Mouse (Mus musculus): ENCODE measurements around the gene Arhgef39. TPM values are rescaled to one million over a fixed set of nuclear protein-coding genes. Genes with fewer than 3 reads are reported as not detected.
A peak's percentile ranks its signal among the peaks of the same experiment; 100 is the strongest.

Arhgef39 gene
- polyA plus RNA-seq, 1 experiment from 2014 or later: 43.7 TPM

DNA sequence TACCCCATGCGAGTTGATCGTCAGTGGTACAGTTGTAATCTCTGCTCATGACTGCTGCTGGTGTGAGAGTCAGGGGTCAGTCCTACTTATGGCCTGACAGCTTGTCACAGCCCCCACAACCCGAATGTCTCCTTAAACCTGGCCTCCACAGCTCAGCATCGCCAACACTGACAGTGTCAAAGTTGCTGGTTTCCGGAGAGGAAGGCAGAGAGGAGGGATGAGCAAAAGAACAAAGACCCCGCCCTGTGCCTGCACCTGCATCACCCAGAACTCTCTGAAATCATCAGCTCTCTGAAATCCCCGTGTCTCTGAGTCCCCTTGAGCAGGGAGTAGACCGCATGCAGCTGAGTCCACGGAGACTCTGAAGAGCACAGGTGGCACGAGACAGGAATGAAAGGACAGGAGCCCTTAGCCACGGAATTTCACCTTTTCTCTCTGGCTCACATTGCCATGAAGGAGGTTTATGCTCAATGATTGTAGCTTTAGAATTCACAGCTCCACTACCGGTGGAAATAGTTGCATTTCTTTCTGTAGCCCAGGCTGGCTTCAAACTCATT lies 15.9 kb downstream of the Arhgef39 start, which contains the start of gene Sit1:
Gene Sit1, minus strand, starts transcription at position 200 of the 557 bp plus-strand sequence.
- whole genome bisulfite sequencing: 61% methylated on average over 12 of the region's 12 CpGs
- H3K4me1 ChIP-seq (ENCODE audit: control insufficient read depth, insufficient read depth, low read length): no peaks in the 10 kb centered on the region
- H3K27me3 ChIP-seq (ENCODE audit: control insufficient read depth, insufficient read depth, low read length): no peaks in the 10 kb centered on the region
- no peaks in the 10 kb centered on the region for H3K36me3 ChIP-seq (replicated peaks; ENCODE audit: control insufficient read depth, insufficient read depth, low read depth, low read length)
- DNase-seq (ENCODE audit: low spot score) (no peak), ATAC-seq (replicated peaks; ENCODE audit: insufficient number of reproducible peaks, low FRiP score, low TSS enrichment, low read depth) (no peak)
- H3K27ac ChIP-seq (replicated peaks; ENCODE audit: low read depth, low read length): no peak within 1 kb of the TSS
- H3K4me3 ChIP-seq (ENCODE audit: low read depth, low read length): no peak within 1 kb of the TSS
- H3K9me3 ChIP-seq (replicated peaks; ENCODE audit: control insufficient read depth, low read length): no peaks in the 10 kb centered on the region
- H3K4me2 ChIP-seq (ENCODE audit: low read depth, low read length): no peak within 1 kb of the TSS
- H3K9ac ChIP-seq (replicated peaks; ENCODE audit: low read length): no peak within 1 kb of the TSS

DNA sequence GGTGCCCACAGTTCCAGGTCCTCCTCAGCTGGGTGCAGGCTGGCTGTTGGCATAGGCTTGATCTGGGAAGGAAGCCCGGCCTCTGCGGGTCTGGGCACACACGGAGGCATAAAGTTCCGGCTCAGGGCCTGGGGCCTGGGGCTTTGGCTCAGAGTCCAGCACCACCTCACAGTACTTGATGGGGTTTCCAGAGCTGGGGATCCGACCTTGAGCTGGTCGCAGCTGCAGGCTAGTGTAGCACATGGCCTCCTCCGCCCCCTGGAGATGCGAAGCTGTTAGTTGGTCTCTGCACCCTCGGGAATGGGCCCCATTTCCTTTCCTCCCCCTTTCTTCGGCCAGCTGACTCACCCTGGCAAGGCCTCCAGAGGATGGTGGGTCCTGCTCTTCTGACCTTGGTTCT lies 16.9 kb downstream of the Arhgef39 start:
- no peak for ATAC-seq (replicated peaks; ENCODE audit: insufficient number of reproducible peaks, low FRiP score, low TSS enrichment, low read depth)
- H3K27ac ChIP-seq (replicated peaks; ENCODE audit: low read depth, low read length): no peak overlapping the region
- no peaks in the 10 kb centered on the region for H3K27me3 ChIP-seq (ENCODE audit: control insufficient read depth, insufficient read depth, low read length)
- H3K4me2 ChIP-seq (ENCODE audit: low read depth, low read length): no peak overlapping the region
- WGBS: 63% methylated on average over 9 of the region's 10 CpGs
- H3K36me3 ChIP-seq (replicated peaks; ENCODE audit: control insufficient read depth, insufficient read depth, low read depth, low read length): no peaks in the 10 kb centered on the region
- no peaks in the 10 kb centered on the region for H3K4me1 ChIP-seq (ENCODE audit: control insufficient read depth, insufficient read depth, low read length)
- no peak overlapping the region for H3K9ac ChIP-seq (replicated peaks; ENCODE audit: low read length)
- no peaks in the 10 kb centered on the region for H3K9me3 ChIP-seq (replicated peaks; ENCODE audit: control insufficient read depth, low read length)
- no peak for DNase-seq (ENCODE audit: low spot score)
- no peak overlapping the region for H3K4me3 ChIP-seq (ENCODE audit: low read depth, low read length)

DNA sequence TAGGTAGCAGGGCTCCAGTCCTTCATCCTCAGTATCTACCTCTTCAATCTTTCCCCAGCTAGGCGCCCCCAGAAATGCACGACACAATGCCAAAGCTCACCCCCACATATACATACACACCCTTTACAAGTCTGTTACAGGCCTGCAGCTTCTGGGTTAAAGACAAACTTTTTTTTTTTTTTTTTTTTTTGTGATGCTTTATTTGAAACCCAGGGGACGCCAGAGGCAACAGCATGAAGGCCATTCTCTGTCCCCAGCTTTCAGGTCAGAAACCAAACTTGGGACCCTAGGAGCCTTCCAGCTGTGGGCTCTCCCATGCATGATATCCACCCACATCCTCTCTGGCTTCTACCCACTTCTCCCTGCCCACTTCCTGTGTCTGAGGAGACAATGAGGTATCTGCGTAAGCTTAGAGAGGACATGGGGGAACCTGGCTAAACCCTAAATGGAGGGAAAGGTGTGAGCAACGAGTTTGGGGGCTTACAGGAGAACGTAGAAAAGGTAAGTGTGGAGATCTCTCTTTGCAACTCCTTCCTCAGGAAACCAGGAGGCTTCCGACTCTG lies 17.5 kb downstream of the Arhgef39 start:
- ATAC-seq (replicated peaks; ENCODE audit: insufficient number of reproducible peaks, low FRiP score, low TSS enrichment, low read depth) (no peak), DNase-seq (ENCODE audit: low spot score) (no peak)
- Histone ChIP-seq H3K27ac (replicated peaks; ENCODE audit: low read depth, low read length) (no peak overlapping the region), H3K4me3 (ENCODE audit: low read depth, low read length) (no peak overlapping the region), H3K4me1 (ENCODE audit: control insufficient read depth, insufficient read depth, low read length) (no peaks in the 10 kb centered on the region), H3K9ac (replicated peaks; ENCODE audit: low read length) (no peak overlapping the region), H3K9me3 (replicated peaks; ENCODE audit: control insufficient read depth, low read length) (no peaks in the 10 kb centered on the region), H3K27me3 (ENCODE audit: control insufficient read depth, insufficient read depth, low read length) (no peaks in the 10 kb centered on the region), H3K36me3 (replicated peaks; ENCODE audit: control insufficient read depth, insufficient read depth, low read depth, low read length) (no peaks in the 10 kb centered on the region), H3K4me2 (ENCODE audit: low read depth, low read length) (no peak overlapping the region)
- WGBS: 72% methylated on average over 7 of the region's 7 CpGs

DNA sequence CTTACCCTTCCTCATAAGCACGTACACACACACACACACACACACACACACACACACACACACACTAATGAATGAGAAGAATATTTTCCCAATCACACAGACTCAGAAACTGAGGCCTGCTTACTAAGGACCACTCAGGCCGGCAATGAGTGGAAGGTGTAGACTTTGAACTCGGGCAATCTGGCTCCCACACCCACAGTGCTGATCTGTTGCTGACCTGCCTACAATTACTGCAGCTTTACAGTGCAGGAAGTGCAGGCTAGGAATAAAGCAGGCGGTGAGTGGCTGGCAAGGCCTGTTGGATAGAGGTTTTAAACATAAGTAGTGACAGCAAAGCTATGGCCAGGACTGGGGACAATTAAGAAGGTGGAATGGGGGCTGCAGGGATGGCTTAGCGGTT lies 18.5 kb downstream of the Arhgef39 start:
- ATAC-seq (replicated peaks; ENCODE audit: insufficient number of reproducible peaks, low FRiP score, low TSS enrichment, low read depth) (no peak), DNase-seq (ENCODE audit: low spot score) (no peak)
- Histone ChIP-seq H3K9ac (replicated peaks; ENCODE audit: low read length) (no peak overlapping the region), H3K4me1 (ENCODE audit: control insufficient read depth, insufficient read depth, low read length) (no peaks in the 10 kb centered on the region), H3K36me3 (replicated peaks; ENCODE audit: control insufficient read depth, insufficient read depth, low read depth, low read length) (no peaks in the 10 kb centered on the region), H3K27me3 (ENCODE audit: control insufficient read depth, insufficient read depth, low read length) (no peaks in the 10 kb centered on the region), H3K27ac (replicated peaks; ENCODE audit: low read depth, low read length) (no peak overlapping the region), H3K9me3 (replicated peaks; ENCODE audit: control insufficient read depth, low read length) (no peaks in the 10 kb centered on the region), H3K4me3 (ENCODE audit: low read depth, low read length) (no peak overlapping the region), H3K4me2 (ENCODE audit: low read depth, low read length) (no peak overlapping the region)
- 88% methylated on average over 5 of the region's 5 CpGs for WGBS

DNA sequence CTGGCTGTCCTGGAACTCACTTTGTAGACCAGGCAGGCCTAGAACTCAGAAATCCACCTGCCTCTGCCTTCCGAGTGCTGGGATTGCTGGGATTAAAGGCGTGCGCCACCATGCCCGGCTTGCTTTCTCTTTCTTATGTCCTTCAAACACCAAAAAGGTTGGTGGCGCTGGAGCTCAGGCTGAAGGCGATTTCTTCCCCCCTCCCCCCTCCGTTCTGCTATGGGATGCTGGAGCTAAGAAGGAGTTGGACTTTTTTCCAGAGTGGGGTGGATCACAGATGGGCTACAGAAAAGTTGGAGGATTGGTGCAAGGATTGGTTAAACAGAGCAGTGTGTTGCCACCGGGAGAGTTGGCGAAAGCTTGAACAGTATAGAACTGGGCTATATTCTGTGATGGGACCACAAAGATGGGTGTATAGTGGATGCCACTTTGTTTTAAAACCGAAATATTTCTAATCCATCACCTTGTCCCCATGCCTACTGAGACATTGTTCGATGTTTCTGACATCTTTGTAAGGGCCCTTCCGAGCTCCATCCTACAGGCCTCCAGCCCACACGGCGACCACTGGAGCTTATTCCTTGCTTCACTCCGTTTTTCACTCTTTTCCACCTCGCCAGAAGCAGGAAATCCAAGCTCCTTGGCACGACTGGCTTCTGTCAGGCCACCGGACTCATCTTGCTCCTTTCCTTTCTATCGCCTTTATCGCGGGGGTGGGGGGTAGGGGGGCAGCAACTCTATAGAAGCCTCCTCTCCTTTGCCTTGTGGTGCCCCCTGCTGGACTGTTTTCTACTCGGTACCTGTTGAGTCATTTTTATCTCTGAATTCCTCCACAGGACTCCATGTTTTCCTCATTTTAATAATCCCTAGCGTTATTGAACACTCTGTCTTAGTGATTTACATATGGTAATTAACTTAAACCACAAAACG lies 20.3 kb downstream of the Arhgef39 start:
- Histone ChIP-seq H3K9ac (replicated peaks; ENCODE audit: low read length) (no peak overlapping the region), H3K36me3 (replicated peaks; ENCODE audit: control insufficient read depth, insufficient read depth, low read depth, low read length) (no peaks in the 10 kb centered on the region), H3K4me2 (ENCODE audit: low read depth, low read length) (peak overlapping the region; percentile 16; the same call in 1 of the 2 replicates), H3K4me1 (ENCODE audit: control insufficient read depth, insufficient read depth, low read length) (no peaks in the 10 kb centered on the region), H3K4me3 (ENCODE audit: low read depth, low read length) (no peak overlapping the region), H3K27ac (replicated peaks; ENCODE audit: low read depth, low read length) (no peak overlapping the region), H3K27me3 (ENCODE audit: control insufficient read depth, insufficient read depth, low read length) (no peaks in the 10 kb centered on the region), H3K9me3 (replicated peaks; ENCODE audit: control insufficient read depth, low read length) (no peaks in the 10 kb centered on the region)
- DNase-seq (ENCODE audit: low spot score): peak; percentile 87
- WGBS: 46% methylated on average over 24 of the region's 24 CpGs
- no peak for ATAC-seq (replicated peaks; ENCODE audit: insufficient number of reproducible peaks, low FRiP score, low TSS enrichment, low read depth)

DNA sequence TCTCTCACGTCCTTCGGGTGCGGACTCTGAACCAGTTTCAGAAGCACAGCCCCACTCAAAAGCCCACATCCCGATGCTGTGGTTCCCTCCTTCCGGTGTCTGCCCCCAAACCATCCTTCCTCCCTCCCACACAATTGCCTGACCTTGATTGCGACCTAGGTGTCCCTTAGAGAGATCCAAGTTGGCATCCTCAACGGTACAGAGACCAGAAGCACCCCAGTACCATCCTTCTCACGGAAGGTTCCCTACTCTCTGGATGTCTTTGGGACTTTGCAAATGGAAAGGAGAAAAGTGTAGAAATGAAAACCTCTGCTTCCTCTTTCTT lies 21.0 kb downstream of the Arhgef39 start:
- Histone ChIP-seq H3K4me1 (ENCODE audit: control insufficient read depth, insufficient read depth, low read length) (no peaks in the 10 kb centered on the region), H3K9me3 (replicated peaks; ENCODE audit: control insufficient read depth, low read length) (no peaks in the 10 kb centered on the region), H3K4me3 (ENCODE audit: low read depth, low read length) (peak overlapping the region; percentile 10; the same call in 1 of the 2 replicates), H3K36me3 (replicated peaks; ENCODE audit: control insufficient read depth, insufficient read depth, low read depth, low read length) (no peaks in the 10 kb centered on the region), H3K27me3 (ENCODE audit: control insufficient read depth, insufficient read depth, low read length) (no peaks in the 10 kb centered on the region), H3K4me2 (ENCODE audit: low read depth, low read length) (peak overlapping the region; percentile 41), H3K9ac (replicated peaks; ENCODE audit: low read length) (peak overlapping the region; percentile 52), H3K27ac (replicated peaks; ENCODE audit: low read depth, low read length) (no peak overlapping the region)
- 49% methylated on average over 8 of the region's 8 CpGs for WGBS
- ATAC-seq (replicated peaks; ENCODE audit: insufficient number of reproducible peaks, low FRiP score, low TSS enrichment, low read depth) (no peak), DNase-seq (ENCODE audit: low spot score) (no peak)

DNA sequence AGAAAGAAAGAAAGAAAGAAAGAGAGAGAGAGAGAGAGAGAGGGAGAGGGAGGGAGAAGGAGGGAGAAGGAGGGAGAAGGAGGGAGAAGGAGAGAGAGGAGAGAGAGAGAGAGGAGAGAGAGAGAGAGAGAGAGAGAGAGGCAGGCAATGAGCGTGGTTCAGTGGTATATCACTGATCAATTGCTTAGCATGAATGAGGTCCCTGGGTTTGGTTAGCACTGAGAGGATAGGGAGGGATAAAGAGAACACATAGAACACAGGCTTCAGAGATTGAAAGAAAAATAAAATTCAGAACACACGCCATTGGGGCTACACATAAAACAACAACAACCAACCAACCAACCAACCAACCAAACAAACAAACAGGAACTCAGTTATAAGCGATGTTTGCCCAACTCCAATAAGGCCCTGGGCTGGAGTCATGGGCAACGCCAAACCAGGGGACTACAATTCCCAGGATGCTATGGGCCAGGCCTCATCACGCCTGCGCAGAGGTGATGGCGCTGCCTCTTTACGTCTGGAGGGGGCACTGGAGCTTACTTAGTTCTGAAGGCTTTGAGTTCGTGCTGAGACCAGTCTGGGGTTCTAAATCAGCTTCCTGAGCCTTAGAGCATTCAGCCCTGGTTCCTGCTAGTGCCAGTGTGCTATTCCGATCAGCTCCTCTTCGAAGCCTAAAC lies 21.5 kb downstream of the Arhgef39 start:
- no peaks in the 10 kb centered on the region for H3K27me3 ChIP-seq (ENCODE audit: control insufficient read depth, insufficient read depth, low read length)
- H3K4me2 ChIP-seq (ENCODE audit: low read depth, low read length): peak overlapping the region; percentile 41
- 13% methylated on average over 11 of the region's 11 CpGs for WGBS
- peak; percentile 94 for DNase-seq (ENCODE audit: low spot score)
- H3K4me1 ChIP-seq (ENCODE audit: control insufficient read depth, insufficient read depth, low read length): no peaks in the 10 kb centered on the region
- H3K9ac ChIP-seq (replicated peaks; ENCODE audit: low read length): peak overlapping the region; percentile 52
- peak; percentile 92 for ATAC-seq (replicated peaks; ENCODE audit: insufficient number of reproducible peaks, low FRiP score, low TSS enrichment, low read depth)
- no peak overlapping the region for H3K27ac ChIP-seq (replicated peaks; ENCODE audit: low read depth, low read length)
- H3K36me3 ChIP-seq (replicated peaks; ENCODE audit: control insufficient read depth, insufficient read depth, low read depth, low read length): no peaks in the 10 kb centered on the region
- no peaks in the 10 kb centered on the region for H3K9me3 ChIP-seq (replicated peaks; ENCODE audit: control insufficient read depth, low read length)
- H3K4me3 ChIP-seq (ENCODE audit: low read depth, low read length): peak overlapping the region; percentile 10; the same call in 1 of the 2 replicates

Measured in embryonic facial prominence, embryonic 11.5 days (tissue).